Mouse (Mus musculus) kidney, adult 2 months (tissue): Measurements from ENCODE around the gene Copz1. TPM values are rescaled to one million over a fixed set of nuclear protein-coding genes. Genes with fewer than 3 reads are reported as not detected.
A peak's percentile ranks its signal among the peaks of the same experiment; 100 is the strongest.

Source experiments
- DNase-seq: peaks from one replicate; pipeline ENCODE4 v3.0.0; 2021
- H3K27ac ChIP-seq: fragments of 200-500 bp; 2 replicates; pipeline ENCODE4 v1.5.1; 2012; ENCODE audit warnings: low read depth, low read length, control low read depth, inconsistent platforms; ENCODE audit not compliant: insufficient read depth
- H3K27me3 ChIP-seq: fragments of 200-500 bp; replicated peaks from 2 replicates; pipeline ENCODE4 v1.6.1; 2012; ENCODE audit warnings: mild to moderate bottlenecking, moderate library complexity, low read length, inconsistent platforms; ENCODE audit not compliant: control insufficient read depth, insufficient read depth
- H3K36me3 ChIP-seq: fragments of 200-500 bp; 2 replicates; pipeline ENCODE4 v1.6.1; 2012; ENCODE audit warnings: mild to moderate bottlenecking, moderate library complexity, low read length, inconsistent platforms; ENCODE audit not compliant: control insufficient read depth, insufficient read depth
- H3K4me1 ChIP-seq: fragments of 200-500 bp; 2 replicates; pipeline ENCODE4 v1.6.1; 2011; ENCODE audit warnings: low read length; ENCODE audit not compliant: control insufficient read depth, insufficient read depth
- H3K4me3 ChIP-seq: fragments of 200-500 bp; 2 replicates; pipeline ENCODE4 v1.5.1; 2011; ENCODE audit warnings: mild to moderate bottlenecking, low read depth, low read length, control low read depth; ENCODE audit not compliant: insufficient read depth
- CTCF ChIP-seq: fragments of 200-500 bp; conservative IDR thresholded peaks from 2 replicates; pipeline ENCODE4 v1.5.1; 2011; ENCODE audit warnings: low read depth, mild to moderate bottlenecking, control low read depth, low read length, moderate library complexity, mixed read lengths; ENCODE audit not compliant: insufficient read depth, insufficient read length
- POLR2A ChIP-seq: fragments of 200-500 bp; IDR thresholded peaks from one replicate; pipeline ENCODE4 v1.6.1; 2011; ENCODE audit warnings: low read depth, low read length, control low read depth
- WGBS: fragments of 180-500 bp; shearing (Covaris S2); methylation state at CpG from one replicate; pipeline ENCODE4 v1.1.7; 2018; 5-methylcytosine and 5-hydroxymethylcytosine counted together
- polyA plus RNA-seq: library from polyadenylated mRNA; depleted of rRNA; stranded (reverse); fragments of >200 nt; gene quantifications from 2 replicates; pipeline ENCODE4 v1.2.3, GENCODE M21; 2012

The Copz1 gene
- polyA plus RNA-seq, 1 experiment: 138 TPM

- peak; percentile 43 for TF ChIP-seq CTCF
- no peak for TF ChIP-seq POLR2A
- Histone ChIP-seq H3K27me3 (no peaks in the 10 kb centered on the region), H3K4me3 (no peak overlapping the region), H3K4me1 (no peaks in the 10 kb centered on the region), H3K36me3 (no peaks in the 10 kb centered on the region), H3K27ac (no peak overlapping the region)
- WGBS: 68% methylated on average over 1 of the region's 1 CpGs
- DNase-seq: no peak
Observed at GRCm38 (mm10) chr15:103321076-103321475, 48.6 kb downstream of the Copz1 start.

GRCm38 (mm10) chr15:103322396-103322795 is 49.9 kb downstream of the Copz1 start:
- no peaks in the 10 kb centered on the region for H3K4me1 ChIP-seq
- no peaks in the 10 kb centered on the region for H3K27me3 ChIP-seq
- TF ChIP-seq CTCF (no peak), POLR2A (no peak)
- WGBS: 76% methylated on average over 4 of the region's 4 CpGs
- DNase-seq: no peak
- no peaks in the 10 kb centered on the region for H3K36me3 ChIP-seq
- no peak overlapping the region for H3K4me3 ChIP-seq
- H3K27ac ChIP-seq: no peak overlapping the region

- 3% methylated on average over 20 of the region's 26 CpGs for WGBS
- TF ChIP-seq POLR2A: no peak
- TF ChIP-seq CTCF: no peak
- Histone ChIP-seq H3K4me1 (no peaks in the 10 kb centered on the region), H3K27ac (no peak overlapping the region), H3K36me3 (no peaks in the 10 kb centered on the region), H3K4me3 (peak overlapping the region; percentile 48), H3K27me3 (no peaks in the 10 kb centered on the region)
- no peak for DNase-seq
Observed at GRCm38 (mm10) chr15:103323070-103323454, 50.5 kb downstream of the Copz1 start.

GRCm38 (mm10) chr15:103323455-103324247 is 51.1 kb downstream of the Copz1 start:
- WGBS: 1% methylated on average over 34 of the region's 40 CpGs
- no peaks in the 10 kb centered on the region for H3K27me3 ChIP-seq
- H3K36me3 ChIP-seq: no peaks in the 10 kb centered on the region
- H3K4me3 ChIP-seq: peak overlapping the region; percentile 48
- no peak overlapping the region; the same call in 1 of the 2 replicates for H3K27ac ChIP-seq
- no peaks in the 10 kb centered on the region for H3K4me1 ChIP-seq
- no peak for TF ChIP-seq POLR2A
- TF ChIP-seq CTCF: peak; percentile 95
- DNase-seq: peak; percentile 89

- 71% methylated on average over 5 of the region's 5 CpGs for WGBS
Observed at GRCm38 (mm10) chr15:103333081-103333615, 60.6 kb downstream of the Copz1 start.

GRCm38 (mm10) chr15:103333738-103334137 is 61.2 kb downstream of the Copz1 start:
- Histone ChIP-seq H3K4me1 (no peaks in the 10 kb centered on the region), H3K36me3 (no peaks in the 10 kb centered on the region), H3K27ac (no peak overlapping the region), H3K4me3 (no peak overlapping the region), H3K27me3 (no peaks in the 10 kb centered on the region)
- TF ChIP-seq CTCF: no peak
- TF ChIP-seq POLR2A: no peak
- DNase-seq: no peak
- WGBS: 81% methylated on average over 5 of the region's 5 CpGs

More at GRCm38 (mm10) chr15:103333081-103333615, 60.6 kb downstream of the Copz1 start:
- Histone ChIP-seq H3K4me3 (no peak overlapping the region), H3K27me3 (no peaks in the 10 kb centered on the region), H3K4me1 (no peaks in the 10 kb centered on the region), H3K36me3 (no peaks in the 10 kb centered on the region), H3K27ac (no peak overlapping the region)
- TF ChIP-seq CTCF (no peak), POLR2A (no peak)
- DNase-seq: no peak

GRCm38 (mm10) chr15:103334194-103334593 is 61.7 kb downstream of the Copz1 start:
- 55% methylated on average over 2 of the region's 2 CpGs for WGBS

More at GRCm38 (mm10) chr15:103334194-103334593, 61.7 kb downstream of the Copz1 start:
- TF ChIP-seq CTCF: no peak
- TF ChIP-seq POLR2A: no peak
- no peak for DNase-seq
- Histone ChIP-seq H3K27me3 (no peaks in the 10 kb centered on the region), H3K36me3 (no peaks in the 10 kb centered on the region), H3K27ac (no peak overlapping the region), H3K4me1 (no peaks in the 10 kb centered on the region), H3K4me3 (no peak overlapping the region)
